21 mouse cellular contexts compared by ENCODE assay signal in the genomic region with DNA sequence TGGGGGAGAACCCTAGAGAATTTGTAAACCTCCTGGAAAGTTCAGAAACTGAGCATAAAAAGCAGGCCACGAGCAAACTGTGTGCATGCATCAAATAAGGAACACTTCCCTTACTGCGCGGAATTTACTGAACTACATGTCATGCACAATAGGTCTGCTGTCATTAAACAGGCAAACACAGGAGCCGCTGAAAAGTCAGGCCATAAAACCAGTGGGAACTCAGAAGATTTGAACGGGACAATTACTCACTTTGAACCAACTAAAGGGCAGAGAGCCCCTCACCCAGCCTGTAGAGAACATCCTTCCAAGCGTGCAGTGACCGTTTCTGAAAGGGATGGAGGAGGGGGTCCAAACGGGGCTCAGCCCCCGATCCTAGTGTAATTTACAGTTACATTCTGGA.
DNase-seq lines count a peak whose midpoint lies in the region; ATAC-seq and TF ChIP-seq lines count a peak whose summit lies in the region.
"Had no signal": no experiment of that assay in that cellular context is flagged by ENCODE, and none has a peak within 500 bp of the region (broad histone marks: within the 10 kb centered on the region; RNA-seq: fewer than 3 reads in every experiment).

No protein-coding gene starts in this region.

- H3K27me3 ChIP-seq in kidney, embryonic 16.5 days (ENCODE audit: insufficient read depth, low read length) = no peaks in the 10 kb centered on the region
- no peaks in the 10 kb centered on the region for H3K27me3 ChIP-seq in limb, embryonic 12.5 days
- H3K27me3 ChIP-seq in neural tube, embryonic 12.5 days (replicated peaks) = 0 out of 2 replicates have a peak, but pooled peaks cover 6% of the 10 kb centered on the region
- H3K27me3 ChIP-seq in liver, postnatal 0 days (ENCODE audit: insufficient read depth, low read length) = no peaks in the 10 kb centered on the region
- H3K27me3 ChIP-seq: embryonic facial prominence, embryonic 13.5 days; forebrain, embryonic 12.5 days; heart, embryonic 12.5 days; hindbrain, embryonic 15.5 days had no signal

- DNase-seq in embryo, embryonic 11 days = peak; percentile 46
- DNase-seq in embryo, embryonic 9.5 days (ENCODE audit: extremely low spot score) = no peak
- DNase-seq in kidney, adult 8-10 months = no peak
- DNase-seq in cerebellum, adult 11 months = no peak
- DNase-seq in liver, postnatal 0 days = no peak
- DNase-seq: adrenal gland, postnatal 14 days; B cell, adult 2 months; cerebellum, adult 18-20 months; cerebellum, adult 9-11 months; cerebellum, postnatal 36 days; heart, postnatal 36 days had no signal

- H3K4me1 ChIP-seq in kidney, embryonic 16.5 days (ENCODE audit: insufficient read depth, low read length) = peaks cover 41% of the 10 kb centered on the region
- peaks cover 72% of the 10 kb centered on the region for H3K4me1 ChIP-seq in limb, embryonic 12.5 days (replicated peaks)
- H3K4me1 ChIP-seq in neural tube, embryonic 12.5 days = peaks cover 41% of the 10 kb centered on the region
- H3K4me1 ChIP-seq in liver, postnatal 0 days (ENCODE audit: insufficient read depth) = peaks cover 14% of the 10 kb centered on the region; the same call in 1 of the 2 replicates

- H3K9ac ChIP-seq in kidney, embryonic 16.5 days (replicated peaks; ENCODE audit: low read length) = no peak overlapping the region
- H3K9ac ChIP-seq in limb, embryonic 12.5 days (replicated peaks) = no peak overlapping the region
- H3K9ac ChIP-seq in neural tube, embryonic 12.5 days = no peak overlapping the region
- no peak overlapping the region for H3K9ac ChIP-seq in liver, postnatal 0 days (replicated peaks)
- H3K9ac ChIP-seq: embryonic facial prominence, embryonic 13.5 days; forebrain, embryonic 12.5 days; heart, embryonic 12.5 days; hindbrain, embryonic 15.5 days had no signal

- H3K36me3 ChIP-seq in kidney, embryonic 16.5 days (ENCODE audit: insufficient read depth, low read length) = no peaks in the 10 kb centered on the region
- no peaks in the 10 kb centered on the region for H3K36me3 ChIP-seq in limb, embryonic 12.5 days
- no peaks in the 10 kb centered on the region for H3K36me3 ChIP-seq in neural tube, embryonic 12.5 days
- no peaks in the 10 kb centered on the region for H3K36me3 ChIP-seq in liver, postnatal 0 days (replicated peaks; ENCODE audit: insufficient read depth, low read length)
- H3K36me3 ChIP-seq: embryonic facial prominence, embryonic 13.5 days; forebrain, embryonic 12.5 days; heart, embryonic 12.5 days; hindbrain, embryonic 15.5 days had no signal

- H3K27ac ChIP-seq in kidney, embryonic 16.5 days (ENCODE audit: low read length) = peak overlapping the region; percentile 31; the same call in 1 of the 2 replicates
- peak overlapping the region; percentile 91 for H3K27ac ChIP-seq in limb, embryonic 12.5 days
- no peak overlapping the region for H3K27ac ChIP-seq in neural tube, embryonic 12.5 days
- H3K27ac ChIP-seq in liver, postnatal 0 days (ENCODE audit: low read depth) = no peak overlapping the region
- H3K27ac ChIP-seq: embryonic facial prominence, embryonic 13.5 days; forebrain, embryonic 12.5 days; hindbrain, embryonic 15.5 days had no signal

- no peak for TF ChIP-seq EP300 in liver, postnatal 0 days (IDR thresholded peaks at IDR 0.05; ENCODE audit: low read depth)

- ATAC-seq in kidney, embryonic 16.5 days (ENCODE audit: low FRiP score, low TSS enrichment) = no peak
- no peak; the same call in 1 of the 2 replicates for ATAC-seq in limb, embryonic 12.5 days (ENCODE audit: insufficient number of reproducible peaks, insufficient read depth, low FRiP score, low TSS enrichment, low read depth)
- no peak for ATAC-seq in neural tube, embryonic 12.5 days (ENCODE audit: low FRiP score, low read depth)
- no peak for ATAC-seq in liver, postnatal 0 days
- ATAC-seq: CD4-positive, CD25-positive, alpha-beta regulatory T cell, adult 4 months; forebrain, embryonic 16.5 days had no signal

- TF ChIP-seq CTCF in liver, postnatal 0 days (IDR thresholded peaks at IDR 0.05; ENCODE audit: low read depth) = no peak

- H3K4me3 ChIP-seq in kidney, embryonic 16.5 days (ENCODE audit: low read length) = no peak overlapping the region
- H3K4me3 ChIP-seq in limb, embryonic 12.5 days (replicated peaks) = no peak overlapping the region
- no peak overlapping the region for H3K4me3 ChIP-seq in neural tube, embryonic 12.5 days
- H3K4me3 ChIP-seq in liver, postnatal 0 days (ENCODE audit: low read depth, low read length) = no peak overlapping the region
- H3K4me3 ChIP-seq: embryonic facial prominence, embryonic 13.5 days; forebrain, embryonic 12.5 days; heart, embryonic 12.5 days; hindbrain, embryonic 15.5 days had no signal

- WGBS in kidney, embryonic 16.5 days = 25% methylated on average over 9 of the region's 9 CpGs
- 11% methylated on average over 9 of the region's 9 CpGs for WGBS in limb, embryonic 12.5 days
- WGBS in neural tube, embryonic 12.5 days = 10% methylated on average over 9 of the region's 9 CpGs
- WGBS in liver, postnatal 0 days (ENCODE audit: insufficient replicate concordance) = 85% methylated on average over 9 of the region's 9 CpGs

- H3K9me3 ChIP-seq in kidney, embryonic 16.5 days (ENCODE audit: low read length) = no peaks in the 10 kb centered on the region
- no peaks in the 10 kb centered on the region for H3K9me3 ChIP-seq in limb, embryonic 12.5 days
- no peaks in the 10 kb centered on the region for H3K9me3 ChIP-seq in neural tube, embryonic 12.5 days
- no peaks in the 10 kb centered on the region for H3K9me3 ChIP-seq in liver, postnatal 0 days (ENCODE audit: low read length)
- H3K9me3 ChIP-seq: embryonic facial prominence, embryonic 13.5 days; forebrain, embryonic 12.5 days; G1E; heart, embryonic 12.5 days; hindbrain, embryonic 15.5 days had no signal

- H3K4me2 ChIP-seq in kidney, embryonic 16.5 days (replicated peaks; ENCODE audit: low read depth, low read length) = no peak overlapping the region
- H3K4me2 ChIP-seq in limb, embryonic 12.5 days = peak overlapping the region; percentile 29
- peak overlapping the region; percentile 30; the same call in 1 of the 2 replicates for H3K4me2 ChIP-seq in neural tube, embryonic 12.5 days (replicated peaks)
- no peak overlapping the region for H3K4me2 ChIP-seq in liver, postnatal 0 days (ENCODE audit: low read depth, low read length)
- H3K4me2 ChIP-seq: embryonic facial prominence, embryonic 13.5 days; forebrain, embryonic 12.5 days; heart, embryonic 12.5 days; hindbrain, embryonic 15.5 days had no signal

Comparison
In these comparisons a context has a peak if more than half of its experiments do, and no peak if none do; other contexts are left out.
1. H3K27ac ChIP-seq: peak in kidney, embryonic 16.5 days (single experiment) and limb, embryonic 12.5 days (single experiment); none in neural tube, embryonic 12.5 days (single experiment) and liver, postnatal 0 days (single experiment).
2. H3K4me2 ChIP-seq: peak in limb, embryonic 12.5 days (single experiment) and neural tube, embryonic 12.5 days (single experiment); none in kidney, embryonic 16.5 days (single experiment) and liver, postnatal 0 days (single experiment).